Mouse (Mus musculus): ENCODE data around the gene Fmnl3.

Gene Fmnl3

DNA sequence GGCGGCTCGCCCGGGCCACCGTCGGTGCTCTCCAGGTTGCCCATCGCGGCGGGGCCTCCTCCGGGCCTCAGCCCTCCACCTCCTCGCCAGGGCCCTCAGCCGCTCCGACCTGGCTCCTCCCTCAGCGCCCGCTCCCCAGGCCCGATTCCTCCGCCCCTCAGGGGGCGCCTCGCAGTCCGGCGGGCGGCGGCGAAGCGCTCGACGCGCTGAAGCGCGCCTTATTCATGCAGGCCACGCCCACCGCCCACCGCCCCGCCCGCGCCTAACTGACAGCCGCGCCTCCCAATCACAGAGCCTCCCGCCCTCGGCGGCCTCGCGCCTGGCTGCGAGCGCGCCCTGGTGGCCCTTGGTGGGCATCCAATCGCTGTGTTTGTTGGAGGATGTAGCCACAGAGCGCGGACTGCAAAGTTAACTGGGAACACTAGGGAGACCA, at the start of gene Fmnl3:
Gene Fmnl3, minus strand, starts transcription at position 224 of the 433 bp plus-strand sequence.
- DNase-seq, result peak; percentile 99

DNA sequence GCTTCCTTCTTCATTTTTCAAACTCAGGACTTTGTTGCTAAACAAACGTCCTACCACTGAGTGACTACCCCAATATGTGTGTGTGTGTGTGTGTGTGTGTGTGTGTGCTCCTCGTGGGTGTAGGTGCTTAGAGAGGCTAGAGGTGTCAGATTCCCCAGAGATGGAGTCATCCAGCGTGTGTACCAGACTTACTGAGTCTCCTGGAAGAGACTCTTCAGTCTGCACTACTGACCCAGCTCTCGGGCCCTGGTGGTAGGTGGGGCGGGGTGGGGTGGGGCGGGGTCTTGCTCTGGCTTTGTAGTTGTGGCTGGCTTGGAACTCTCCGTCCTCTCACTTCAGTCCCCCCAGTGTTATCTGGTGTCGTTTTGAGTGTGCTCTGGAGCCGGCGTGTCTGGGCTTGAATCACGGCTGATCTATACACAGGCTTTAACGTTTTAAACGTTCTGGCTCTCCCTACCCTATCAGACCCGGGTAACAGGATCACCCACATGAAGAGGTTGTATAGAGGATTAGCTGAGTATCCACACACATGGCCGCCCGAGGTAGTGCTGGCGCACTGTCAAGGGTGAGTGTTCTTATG, 47.5 kb upstream of the Fmnl3 start:
- DNase-seq, result no peak

DNA sequence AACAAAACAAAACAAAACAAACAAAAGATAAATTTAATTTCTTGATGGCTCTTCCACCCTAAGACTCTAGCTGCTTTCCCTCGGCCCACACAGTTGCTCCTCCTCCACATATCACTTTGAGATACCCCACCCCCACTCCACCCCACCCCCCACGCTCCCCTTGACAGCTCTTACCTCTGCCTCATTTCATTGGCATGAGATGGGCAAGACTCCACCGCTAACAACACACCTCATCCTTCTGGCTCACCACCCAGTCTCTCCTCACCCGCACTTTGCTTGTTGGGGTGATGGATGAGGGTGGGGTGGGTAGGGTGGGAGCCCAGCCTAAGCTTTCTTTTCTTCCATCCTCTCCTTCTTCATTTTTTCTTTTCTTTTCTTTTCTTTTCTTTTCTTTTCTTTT, 46.7 kb upstream of the Fmnl3 start:
- no peak for DNase-seq

DNA sequence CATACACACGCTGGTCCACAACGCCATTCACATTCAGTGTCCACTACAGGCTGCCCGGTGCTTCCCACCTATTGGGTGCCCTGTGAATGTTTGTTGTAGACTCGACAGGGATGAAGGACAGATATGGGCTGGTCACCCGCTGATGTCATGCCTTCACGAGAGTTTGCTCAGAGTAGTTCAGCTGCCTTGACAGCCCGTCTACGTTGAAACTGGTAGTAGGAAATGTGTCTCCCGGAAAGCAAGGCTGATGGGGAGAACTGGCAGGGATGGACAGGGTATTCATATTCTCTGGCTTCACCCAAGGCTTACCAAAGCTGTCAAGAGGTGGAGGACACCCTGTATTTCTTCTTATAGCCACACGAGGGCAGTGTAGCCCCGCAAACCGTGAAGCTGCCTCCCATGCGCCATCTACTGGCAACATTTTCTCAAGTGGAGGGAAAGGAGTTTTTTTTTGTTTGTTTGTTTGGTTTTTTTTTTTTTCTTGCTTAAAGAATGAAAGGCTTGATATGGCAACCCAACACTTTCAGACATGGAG, 46.1 kb upstream of the Fmnl3 start:
- peak; percentile 85 for DNase-seq

DNA sequence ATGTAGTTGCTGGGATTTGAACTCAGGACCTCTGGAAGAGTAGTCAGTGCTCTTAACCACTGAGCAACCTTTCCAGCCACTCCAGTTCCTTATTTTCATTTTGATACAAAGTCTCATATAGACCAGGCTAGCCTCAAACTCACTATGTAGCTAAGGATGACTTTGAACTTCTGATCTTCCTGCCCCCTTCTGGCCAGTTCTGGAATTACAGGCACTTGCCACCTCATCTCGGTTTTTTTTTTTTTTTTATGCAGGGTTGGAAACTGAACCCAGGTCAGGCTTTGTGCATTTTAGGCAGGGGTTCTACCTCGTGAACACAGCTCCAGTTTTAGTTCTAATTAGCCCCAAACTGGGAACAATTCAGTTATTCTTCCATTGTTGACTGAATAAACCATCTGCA, 45.5 kb upstream of the Fmnl3 start:
- peak; percentile 72 for DNase-seq

DNA sequence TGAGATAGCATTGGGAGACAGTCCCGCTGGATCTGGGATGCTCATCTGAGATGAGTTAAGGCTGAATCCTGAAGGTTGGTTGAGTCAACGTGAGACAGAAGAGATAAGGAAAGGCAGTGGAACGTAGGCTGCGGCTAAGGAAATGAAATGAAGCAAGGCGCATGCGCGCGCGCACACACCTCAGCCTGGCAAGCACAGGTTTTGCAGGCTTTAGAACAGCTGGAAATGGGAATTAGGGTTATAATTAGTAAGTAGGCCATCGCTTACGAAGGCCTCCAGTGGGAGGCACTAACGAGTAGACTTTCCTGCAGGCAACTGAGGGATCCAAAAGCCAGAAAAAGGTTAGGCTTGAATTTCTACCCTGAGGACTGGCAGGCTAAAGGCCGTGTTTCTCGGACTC, 41.5 kb upstream of the Fmnl3 start:
- DNase-seq, result no peak

DNA sequence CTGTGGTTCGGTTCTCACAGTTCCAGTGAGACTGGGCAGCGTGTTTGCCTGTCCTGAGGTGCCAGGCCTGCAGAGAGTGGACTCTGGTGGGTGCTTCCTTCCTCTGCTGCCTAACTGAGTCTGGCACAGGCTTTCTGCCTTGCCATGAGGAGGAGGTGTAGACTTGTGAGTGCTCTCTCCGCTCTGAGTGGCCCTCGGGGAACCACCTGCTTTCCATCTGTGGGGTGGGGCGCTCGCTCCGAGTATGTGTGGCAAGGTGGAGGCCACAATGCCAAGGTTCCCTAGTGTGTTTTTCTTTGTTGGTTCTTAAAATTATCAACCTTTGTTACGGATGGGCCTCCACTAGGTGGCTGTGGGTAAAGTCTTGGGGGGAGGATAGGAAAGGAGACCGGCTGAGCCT, 38.6 kb upstream of the Fmnl3 start:
- DNase-seq, result no peak

DNA sequence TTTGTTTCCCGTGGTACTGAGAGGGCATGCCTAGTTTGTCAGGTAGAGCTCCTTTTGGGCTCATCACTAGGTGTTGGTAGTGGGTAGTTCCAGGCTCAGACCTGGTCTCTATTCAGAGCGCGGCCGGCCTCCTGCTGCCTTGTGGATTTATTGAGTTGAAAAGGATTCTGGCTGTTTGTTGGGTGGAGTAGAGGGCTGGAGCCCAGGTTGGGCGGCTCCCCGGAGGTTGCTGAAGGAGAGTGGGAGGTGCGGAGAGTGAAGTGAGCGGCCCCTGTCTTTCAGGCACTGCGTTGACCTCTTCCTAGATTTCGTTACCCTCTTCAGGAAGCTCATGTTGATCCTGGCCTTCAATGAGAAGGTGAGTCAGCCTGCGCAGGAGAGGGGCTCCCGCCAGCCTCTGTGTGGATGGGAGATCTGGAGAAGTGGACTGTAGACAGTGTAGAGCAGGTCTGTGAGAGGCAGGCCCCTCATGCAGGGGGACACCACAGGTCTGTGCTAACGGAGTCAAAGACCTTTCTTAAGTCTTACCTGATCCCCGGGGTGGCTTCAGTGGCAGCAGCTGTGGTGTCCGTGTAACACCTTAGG, 36.8 kb upstream of the Fmnl3 start:
- no peak for DNase-seq

DNA sequence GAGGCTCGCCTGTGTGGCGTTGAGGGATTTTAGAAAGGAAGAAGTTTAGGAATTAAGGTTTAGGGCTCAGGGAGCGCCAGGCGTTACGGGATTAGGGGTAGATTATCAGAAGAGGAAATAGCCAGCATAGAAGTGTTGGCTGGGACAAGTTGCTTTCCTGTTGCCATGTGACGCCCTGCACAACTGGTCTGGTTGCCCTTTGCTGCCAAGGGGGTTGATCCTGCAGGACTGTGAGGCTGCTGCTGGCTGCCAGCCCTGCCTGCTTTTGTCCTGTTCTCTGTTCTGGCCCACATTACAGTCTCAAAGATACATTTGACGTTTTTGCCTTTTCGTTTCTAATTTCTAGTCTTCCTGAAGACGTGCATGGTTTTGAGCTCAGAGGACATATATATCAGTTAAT, 34.9 kb upstream of the Fmnl3 start:
- DNase-seq, result no peak

DNA sequence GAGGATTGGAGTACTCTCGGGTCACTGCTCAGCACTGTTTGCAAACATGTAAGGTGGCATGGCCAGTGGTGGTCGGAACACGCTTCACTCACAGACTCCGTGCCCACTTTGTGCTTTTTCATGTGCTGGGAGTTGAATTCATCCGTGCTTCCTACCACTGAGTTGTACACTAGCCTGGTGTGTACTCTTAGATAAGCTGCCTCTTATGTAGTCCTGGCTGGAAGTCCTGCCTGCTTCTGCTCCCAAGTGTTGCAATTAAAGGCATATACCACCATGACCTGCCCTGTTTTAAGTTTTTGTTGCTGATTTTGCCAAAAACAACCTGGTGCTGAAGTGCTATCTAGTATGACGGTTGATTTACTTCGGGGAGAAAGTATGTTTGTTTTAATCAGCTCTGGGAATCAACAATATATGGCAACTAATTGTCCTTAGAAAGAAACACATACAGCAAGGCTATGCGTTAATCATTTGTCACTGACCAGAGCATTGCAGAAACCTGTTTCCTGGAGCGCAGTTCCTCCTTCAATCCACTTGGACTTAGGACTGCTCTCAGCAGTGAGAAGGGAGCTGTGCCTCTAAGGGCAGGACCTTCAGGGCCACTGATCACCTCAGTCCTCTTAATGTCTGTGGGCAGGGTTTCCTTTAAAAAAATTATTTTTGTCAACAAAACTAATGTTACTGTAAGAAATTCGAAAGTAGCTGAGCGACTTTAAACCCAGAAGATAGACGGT, 33.0 kb upstream of the Fmnl3 start:
- no peak for DNase-seq

DNA sequence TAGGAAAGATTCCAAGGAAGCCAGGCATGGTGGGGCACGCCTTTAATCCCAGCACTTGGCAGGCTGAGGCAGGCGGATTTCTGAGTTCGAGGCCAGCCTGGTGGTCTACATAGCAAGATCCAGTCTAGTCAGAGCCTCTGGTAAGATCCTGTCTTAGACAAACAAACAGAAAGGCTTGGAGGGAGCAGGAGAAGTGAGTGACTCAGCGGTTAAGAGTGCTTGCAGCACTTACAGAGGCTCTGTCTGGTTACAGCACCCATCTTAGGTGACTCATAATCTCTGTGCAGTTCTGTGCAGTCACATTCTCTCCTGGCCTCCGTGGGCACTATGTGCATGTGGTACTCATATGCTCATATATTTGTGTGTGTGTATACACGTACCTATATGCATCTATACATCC, 30.3 kb upstream of the Fmnl3 start:
- no peak for DNase-seq

DNA sequence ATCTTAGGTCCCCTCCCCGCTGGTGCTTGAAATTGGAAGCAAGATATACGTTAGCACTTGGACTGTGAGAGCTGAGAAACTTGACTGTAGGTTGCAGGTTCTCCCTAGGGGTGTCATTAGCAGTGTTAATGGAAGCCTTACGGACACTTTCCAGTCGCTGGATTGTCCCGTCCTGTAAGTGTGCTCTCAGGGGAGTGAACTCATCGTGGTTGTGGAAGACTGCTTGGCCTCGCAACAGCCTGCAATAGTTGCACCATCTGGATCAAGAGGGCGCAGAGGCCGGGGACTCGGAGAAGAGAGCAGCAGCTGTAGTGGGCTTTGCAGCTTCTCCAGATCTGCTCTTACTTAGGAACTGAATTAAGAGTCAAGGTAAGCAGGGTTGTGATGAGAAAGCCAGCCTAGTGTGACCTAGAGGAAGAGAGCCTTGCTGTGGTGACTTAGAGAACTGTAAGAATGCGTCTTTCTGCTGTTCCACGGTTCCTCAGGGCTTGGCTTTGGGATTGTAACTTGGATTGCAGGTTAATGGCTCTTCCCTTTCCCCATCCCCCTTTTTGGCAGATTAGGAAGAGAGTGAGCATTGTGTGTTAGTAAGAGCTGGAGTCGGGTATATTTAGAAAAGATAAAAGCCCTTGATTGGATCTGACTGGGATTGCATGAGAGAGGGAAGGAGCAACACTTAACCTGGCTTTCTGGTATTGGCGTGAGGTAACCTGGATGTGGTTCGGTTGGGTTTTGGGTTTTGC, 29.4 kb upstream of the Fmnl3 start:
- DNase-seq, result no peak

DNA sequence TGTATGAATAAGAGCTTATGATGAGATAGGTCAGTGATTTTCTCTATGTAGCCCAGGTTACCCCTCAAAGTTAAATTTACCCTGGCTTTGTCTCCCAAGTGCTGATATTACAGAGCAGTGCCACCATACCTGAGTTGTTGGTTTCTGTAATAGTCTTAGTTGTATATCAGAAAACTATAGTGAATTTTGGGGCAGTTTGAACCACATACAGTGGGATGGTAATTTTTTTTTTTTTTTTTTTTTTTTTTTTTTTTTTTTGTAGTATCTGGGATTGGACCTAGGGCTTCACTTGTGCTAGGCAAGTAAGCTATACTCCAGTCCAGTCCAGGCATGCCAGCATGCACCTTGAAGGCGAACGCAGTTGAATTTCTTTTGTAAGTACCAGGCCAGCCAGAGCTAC, 27.3 kb upstream of the Fmnl3 start:
- DNase-seq, result no peak

DNA sequence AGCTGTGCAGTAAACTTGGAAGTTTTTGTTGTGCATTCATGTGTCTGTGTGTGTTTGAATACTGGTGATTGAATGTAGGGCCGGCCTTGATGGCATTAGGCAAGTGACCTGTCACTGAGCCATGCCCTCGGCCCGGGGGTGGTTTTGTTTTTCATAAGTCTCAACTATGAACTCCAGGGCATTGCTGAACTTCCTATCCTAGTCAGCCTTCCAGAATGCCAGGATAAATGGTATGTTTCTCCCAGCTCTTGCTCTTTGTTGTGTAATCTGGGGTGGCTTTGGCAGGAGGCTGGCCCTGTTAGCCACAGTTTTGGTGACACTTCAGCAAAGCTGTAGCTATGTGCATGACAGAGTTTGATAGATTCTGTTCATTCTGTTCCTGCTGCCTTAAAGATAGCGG, 26.6 kb upstream of the Fmnl3 start:
- DNase-seq, result no peak

DNA sequence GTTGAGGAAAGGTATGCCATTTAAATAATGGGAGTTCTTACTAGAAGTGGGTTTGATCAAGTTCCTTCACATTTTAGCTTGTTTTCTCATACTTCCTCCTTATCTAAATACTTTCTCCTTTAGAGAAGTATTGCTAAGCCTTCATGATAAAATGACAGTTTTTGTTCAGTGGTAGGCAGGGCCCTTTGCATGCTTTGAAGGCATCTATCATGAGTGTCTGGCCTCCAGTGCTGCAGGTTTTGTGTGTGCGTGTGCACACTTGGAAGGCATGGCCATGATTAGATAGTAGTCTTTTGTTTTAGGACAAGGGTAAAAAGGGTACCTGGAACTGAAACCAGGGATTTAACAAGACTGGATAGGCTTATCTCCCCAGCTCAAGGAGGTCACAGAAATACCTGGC, 26.2 kb upstream of the Fmnl3 start:
- no peak for DNase-seq

DNA sequence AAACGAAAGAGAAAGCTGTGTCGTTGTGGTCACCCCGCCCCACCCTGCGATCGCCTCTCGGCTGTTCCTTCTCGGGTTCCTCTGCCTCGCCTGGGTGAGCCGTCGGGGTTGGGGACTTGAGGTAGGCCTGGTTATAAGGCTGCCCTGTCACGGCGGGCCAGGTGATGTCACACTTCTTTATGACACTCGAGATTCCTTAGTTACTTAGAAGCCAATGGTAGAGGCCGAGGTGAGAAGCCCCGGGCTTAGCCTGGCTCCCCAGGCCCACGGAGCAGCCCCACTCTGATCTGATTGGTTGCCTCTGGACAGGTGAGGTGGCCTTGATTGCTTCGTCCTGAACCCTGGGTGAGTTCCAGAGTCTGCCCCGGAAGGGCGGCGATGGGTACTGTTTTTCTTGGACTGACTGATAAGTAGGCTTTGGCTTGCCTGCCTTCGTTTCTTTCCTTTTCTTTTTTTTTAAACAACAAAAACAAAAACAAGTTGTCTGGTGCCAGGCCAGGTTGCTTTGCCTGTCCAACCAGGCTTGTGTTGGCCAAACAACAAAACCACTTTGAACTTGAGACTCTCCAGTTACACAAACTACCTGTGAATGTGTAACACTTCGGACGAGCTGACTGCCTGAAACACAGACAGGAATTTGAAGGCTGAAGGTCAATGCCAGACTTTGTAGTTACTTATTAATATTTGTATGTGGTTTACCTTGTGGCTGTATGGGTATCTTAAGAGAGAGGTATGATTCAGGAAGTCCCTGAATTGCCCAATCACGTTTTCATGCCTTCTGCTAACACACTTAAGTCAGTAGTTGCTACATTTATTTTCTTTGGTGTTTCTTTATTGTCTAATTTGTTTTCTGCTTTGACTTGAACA, 23.3 kb upstream of the Fmnl3 start:
- no peak for DNase-seq

DNA sequence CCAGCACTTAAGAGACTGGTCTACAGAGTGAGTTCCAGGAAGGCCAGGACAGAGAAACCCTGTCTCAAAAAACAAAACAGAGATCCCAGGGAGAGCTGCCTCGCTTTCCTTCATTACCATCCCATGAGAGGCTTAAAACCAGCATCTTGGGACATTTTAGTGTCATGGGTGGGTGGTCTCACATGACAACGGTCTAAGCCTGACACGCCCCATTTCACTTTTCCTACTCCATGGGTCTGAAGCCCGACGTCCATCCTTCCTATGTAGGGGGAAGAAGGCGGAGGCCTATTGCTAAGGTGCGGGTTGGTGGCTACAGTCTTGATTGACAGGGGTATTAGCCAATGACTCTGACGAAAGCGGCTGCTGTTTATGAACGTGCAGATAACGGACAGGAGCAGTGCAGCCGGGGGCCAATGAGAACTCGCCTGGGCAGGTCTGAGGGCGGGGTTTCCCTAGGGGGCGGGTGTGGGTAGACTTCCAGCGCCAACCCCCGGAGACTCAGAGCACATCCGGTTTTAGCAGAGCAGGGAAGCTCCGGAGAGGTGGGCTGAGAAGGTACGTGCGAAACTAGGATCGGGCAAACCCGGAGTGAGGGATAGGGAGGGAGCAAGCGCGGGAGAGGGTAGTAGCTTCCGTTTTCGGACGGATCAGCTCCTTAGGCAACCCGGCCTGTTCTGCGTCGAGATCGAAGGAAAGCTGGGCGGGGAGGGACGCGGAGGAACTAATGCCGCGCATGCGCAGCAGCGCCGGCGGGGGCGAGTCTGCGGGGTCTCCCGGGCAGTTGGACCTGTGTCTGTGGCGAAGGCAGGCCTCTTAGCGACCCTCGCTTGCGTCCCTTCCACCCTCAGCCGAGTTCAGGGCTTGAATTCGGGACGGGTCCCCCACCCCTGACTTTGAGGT, 22.5 kb upstream of the Fmnl3 start, which contains the start of gene Tmbim6:
Gene Tmbim6, plus strand, starts transcription at position 397 of the 900 bp plus-strand sequence.
- peak; percentile 99 for DNase-seq

DNA sequence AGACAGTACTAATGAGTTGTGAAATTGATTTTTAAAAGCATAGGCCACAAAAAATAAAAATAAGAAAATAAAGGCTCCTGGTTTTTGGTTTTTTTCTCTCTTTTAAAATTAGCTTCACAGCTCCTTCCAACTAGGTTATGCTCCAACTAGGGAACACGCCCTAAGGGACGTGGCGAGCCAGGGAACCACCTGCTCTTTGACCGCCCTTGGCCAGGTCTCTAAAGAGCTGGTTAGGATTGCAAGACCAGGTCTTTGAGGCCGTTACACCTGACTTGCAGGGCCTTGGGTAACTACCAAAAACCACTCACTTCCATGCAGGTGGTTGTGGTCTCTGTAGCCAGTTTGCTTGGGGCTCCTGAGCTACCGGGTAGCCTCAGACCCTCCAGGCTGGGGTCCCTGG, 21.7 kb upstream of the Fmnl3 start:
- DNase-seq, result no peak

DNA sequence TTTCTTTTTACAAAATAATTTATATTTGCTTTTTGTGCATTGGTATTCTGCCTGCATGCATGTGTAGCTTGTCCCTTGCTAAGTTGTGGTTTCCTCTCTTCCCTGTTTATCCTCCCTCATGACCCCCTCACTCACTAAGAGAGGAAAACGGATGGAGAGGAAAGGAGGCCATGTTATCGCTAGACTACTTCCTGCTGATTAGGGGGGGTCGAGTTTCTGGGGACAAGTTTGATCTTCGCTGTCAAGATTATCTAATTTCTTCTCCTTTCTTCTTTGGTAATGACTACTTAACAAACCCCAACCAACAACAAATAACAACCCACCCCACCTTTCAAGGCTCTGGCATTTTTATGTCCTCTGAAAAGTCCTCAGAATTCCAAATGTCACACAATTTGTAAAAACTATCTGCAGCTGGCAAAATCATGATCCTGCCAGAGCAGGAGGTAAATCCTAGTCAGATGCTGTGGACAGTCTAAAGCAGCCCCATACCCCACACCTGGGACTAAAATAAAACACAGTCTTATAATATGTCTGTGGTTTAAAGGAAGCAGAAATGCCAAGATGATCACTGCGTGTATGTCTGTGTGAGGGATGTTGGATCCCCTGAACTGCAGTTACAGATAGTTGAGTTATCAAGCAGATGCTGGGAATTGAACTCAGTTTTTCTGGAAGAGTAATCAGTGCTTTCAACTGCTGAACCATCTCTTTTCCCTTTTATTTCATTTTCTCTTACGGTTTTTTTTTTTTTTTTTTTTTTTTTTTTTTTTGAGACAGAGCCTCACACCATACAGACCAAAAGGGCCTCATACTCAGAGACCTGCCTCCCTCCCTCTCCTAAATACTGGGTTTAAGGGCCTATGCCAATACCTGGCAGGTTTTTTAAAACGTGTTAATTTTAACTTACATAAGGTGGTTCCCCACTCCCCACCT, 20.5 kb upstream of the Fmnl3 start:
- no peak for DNase-seq

DNA sequence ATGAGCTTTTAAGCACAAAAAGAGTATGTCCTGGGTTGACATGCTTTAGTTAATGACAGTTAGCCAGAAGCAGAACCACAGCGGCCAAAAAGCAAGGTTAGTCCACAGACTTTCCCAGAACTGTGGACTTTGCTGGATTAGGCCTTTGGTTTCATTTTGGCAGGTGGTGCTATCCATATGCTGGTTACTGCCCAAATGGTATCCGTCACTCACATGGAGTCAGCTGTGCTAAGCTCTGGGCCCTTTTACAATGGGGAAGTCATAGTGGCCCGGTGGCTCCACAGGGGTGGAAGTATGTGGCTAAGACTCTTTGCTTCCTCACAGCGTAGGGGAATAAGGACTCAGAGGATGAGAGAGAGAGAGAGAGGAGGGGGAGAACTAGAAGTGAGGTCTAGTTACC, 17.7 kb upstream of the Fmnl3 start:
- DNase-seq, result peak; percentile 30

Measured in thymus, postnatal 14 days (tissue).